8 mouse cellular contexts compared by ENCODE assay signal in genomic region chr3:45376501-45377390, GRCm38 (mm10). TPM values are rescaled to one million over a fixed set of nuclear protein-coding genes. Genes with fewer than 3 reads are reported as not detected.
DNase-seq lines count a peak whose midpoint lies in the region; ATAC-seq and TF ChIP-seq lines count a peak whose summit lies in the region.

No protein-coding gene starts in this region.

- H3K4me1 ChIP-seq in heart, embryonic 15.5 days (replicated peaks), result peaks cover 34% of the 10 kb centered on the region
- H3K4me1 ChIP-seq in midbrain, postnatal 0 days (ENCODE audit: insufficient read depth, low read length), result no peaks in the 10 kb centered on the region

- no peak overlapping the region for H3K27ac ChIP-seq in heart, embryonic 15.5 days
- peak overlapping the region; percentile 90 for H3K27ac ChIP-seq in midbrain, postnatal 0 days (ENCODE audit: low read depth, low read length)

- no peaks in the 10 kb centered on the region for H3K9me3 ChIP-seq in heart, embryonic 15.5 days (replicated peaks)
- H3K9me3 ChIP-seq in midbrain, postnatal 0 days (ENCODE audit: low read length), result no peaks in the 10 kb centered on the region

- no peaks in the 10 kb centered on the region for H3K36me3 ChIP-seq in heart, embryonic 15.5 days
- H3K36me3 ChIP-seq in midbrain, postnatal 0 days (ENCODE audit: insufficient read depth, low read length), result no peaks in the 10 kb centered on the region

- H3K27me3 ChIP-seq in heart, embryonic 15.5 days, result peaks cover 43% of the 10 kb centered on the region
- no peaks in the 10 kb centered on the region for H3K27me3 ChIP-seq in midbrain, postnatal 0 days (ENCODE audit: insufficient read depth, low read length)

- no peak for ATAC-seq in heart, embryonic 15.5 days (replicated peaks; ENCODE audit: insufficient number of reproducible peaks, insufficient read depth, low FRiP score, low read depth)
- peak; percentile 2 for ATAC-seq in midbrain, postnatal 0 days (ENCODE audit: low FRiP score)

- DNase-seq in ovary, postnatal 36 days (ENCODE audit: low spot score), result peak; percentile 31
- no peak for DNase-seq in ovary, postnatal 14 days (ENCODE audit: low spot score)
- DNase-seq in embryo, embryonic 11 days, result peak; percentile 61
- DNase-seq in left cerebral cortex, adult 8-10 months (ENCODE audit: low spot score in 2 of 2), result peak; percentile 24 to 59
- peak; percentile 64 for DNase-seq in midbrain, postnatal 0 days (ENCODE audit: low spot score)
- no peak for DNase-seq in urinary bladder, postnatal 14 days (ENCODE audit: low spot score)
- no peak for DNase-seq in urinary bladder, postnatal 10 days (ENCODE audit: low spot score)

- WGBS in heart, embryonic 15.5 days, result 1% methylated on average over 59 of the region's 59 CpGs
- under 1% methylated on average over 59 of the region's 59 CpGs for WGBS in midbrain, postnatal 0 days

- H3K4me3 ChIP-seq in heart, embryonic 15.5 days, result peak overlapping the region; percentile 55
- peak overlapping the region; percentile 62 for H3K4me3 ChIP-seq in midbrain, postnatal 0 days (ENCODE audit: low read depth, low read length)

- peak overlapping the region; percentile 26; the same call in 1 of the 2 replicates for H3K9ac ChIP-seq in heart, embryonic 15.5 days
- H3K9ac ChIP-seq in midbrain, postnatal 0 days (replicated peaks; ENCODE audit: low read length, poor library complexity, severe bottlenecking), result peak overlapping the region; percentile 74

- H3K4me2 ChIP-seq in heart, embryonic 15.5 days, result peak overlapping the region; percentile 94
- H3K4me2 ChIP-seq in midbrain, postnatal 0 days (ENCODE audit: low read depth, low read length, poor library complexity, severe bottlenecking), result peak overlapping the region; percentile 91

- no peak for TF ChIP-seq CTCF in midbrain, postnatal 0 days (IDR thresholded peaks at IDR 0.05)

RNA-seq across cellular contexts. Expression of gene Pcdh10, which starts 1.5 kb away (rescaled TPM):
- polyA plus RNA-seq in heart, embryonic 15.5 days (2015; fragmentation: Nextera tagmentation; extraction: Ambion mirVana), result 0.13 and 0.24 TPM in 2 replicates
- 100 to 1,000 TPM; 180 to 208 (median 195) TPM for total RNA-seq in left cerebral cortex, adult 8-10 months (2022)
- total RNA-seq in midbrain, postnatal 0 days (2014; rRNA removed), result 169 and 181 TPM in 2 replicates
- 23.5 and 26.7 TPM in 2 replicates for polyA plus RNA-seq in midbrain, postnatal 0 days (2015; fragmentation: Nextera tagmentation; extraction: Ambion mirVana)

Comparison
In these comparisons a context has a peak if more than half of its experiments do, and no peak if none do; other contexts are left out.
1. DNase-seq: peak in ovary, postnatal 36 days (single experiment), embryo, embryonic 11 days (single experiment), left cerebral cortex, adult 8-10 months (2 of 2) and midbrain, postnatal 0 days (single experiment); none in ovary, postnatal 14 days (single experiment), urinary bladder, postnatal 14 days (single experiment) and urinary bladder, postnatal 10 days (single experiment).